Mouse (Mus musculus): ENCODE data around the gene Mei1.

Gene Mei1

GRCm38 (mm10) chr15:82069898-82070297, at the start of gene Mei1:
Gene Mei1, plus strand, starts transcription at chr15:82069996.
- no peak for DNase-seq

GRCm38 (mm10) chr15:82022535-82023088, 47.2 kb upstream of the Mei1 start:
- DNase-seq, result peak; percentile 19

GRCm38 (mm10) chr15:82023965-82024635, 45.7 kb upstream of the Mei1 start:
- no peak for DNase-seq

- no peak for DNase-seq
These were observed 42.5 kb upstream of the Mei1 start for GRCm38 (mm10) chr15:82027276-82027675.

- no peak for DNase-seq
These were observed 42.1 kb upstream of the Mei1 start for GRCm38 (mm10) chr15:82027726-82028125.

- DNase-seq, result no peak
These were observed 37.4 kb upstream of the Mei1 start for GRCm38 (mm10) chr15:82032386-82032785.

- DNase-seq, result no peak
These were observed 36.0 kb upstream of the Mei1 start, which contains the start of gene Desi1 for GRCm38 (mm10) chr15:82033762-82034161. Gene Desi1, minus strand, starts transcription at chr15:82033862.

- peak; percentile 41 for DNase-seq
These were observed 33.7 kb upstream of the Mei1 start for GRCm38 (mm10) chr15:82035904-82036689.

GRCm38 (mm10) chr15:82040650-82041049, 29.1 kb upstream of the Mei1 start:
- DNase-seq, result peak; percentile 65

- peak; percentile 21 for DNase-seq
These were observed 25.5 kb upstream of the Mei1 start for GRCm38 (mm10) chr15:82044166-82044784.

- peak; percentile 41 for DNase-seq
These were observed 23.4 kb upstream of the Mei1 start for GRCm38 (mm10) chr15:82046246-82046891.

- DNase-seq, result peak; percentile 97
These were observed 22.5 kb upstream of the Mei1 start, which contains the start of gene Snu13 for GRCm38 (mm10) chr15:82047080-82047883. Gene Snu13, minus strand, starts transcription at chr15:82047598.

- DNase-seq, result no peak
These were observed 17.3 kb upstream of the Mei1 start for GRCm38 (mm10) chr15:82052544-82052943.

GRCm38 (mm10) chr15:82058719-82059201, 11.0 kb upstream of the Mei1 start, which contains the start of gene 4930407I10Rik:
Gene 4930407I10Rik, plus strand, starts transcription at chr15:82059151.
- no peak for DNase-seq

GRCm38 (mm10) chr15:82063909-82064308, 5.9 kb upstream of the Mei1 start:
- no peak for DNase-seq

GRCm38 (mm10) chr15:82065511-82065910, 4.3 kb upstream of the Mei1 start:
- DNase-seq, result peak; percentile 85

- no peak for DNase-seq
These were observed 2.1 kb downstream of the Mei1 start for GRCm38 (mm10) chr15:82071816-82072469.

GRCm38 (mm10) chr15:82073490-82073889, 3.7 kb downstream of the Mei1 start:
- no peak for DNase-seq

- peak; percentile 21 for DNase-seq
These were observed 10.1 kb downstream of the Mei1 start for GRCm38 (mm10) chr15:82079883-82080282.

GRCm38 (mm10) chr15:82081161-82081560, 11.4 kb downstream of the Mei1 start:
- DNase-seq, result peak; percentile 19

- no peak for DNase-seq
These were observed 15.8 kb downstream of the Mei1 start for GRCm38 (mm10) chr15:82085606-82086005.
